Mouse (Mus musculus) lung, embryonic 15.5 days (tissue): Measurements from ENCODE around the gene Trappc3. TPM values are rescaled to one million over a fixed set of nuclear protein-coding genes. Genes with fewer than 3 reads are reported as not detected.
"Not testable (repeated sequence)": the region's sequence is repeated elsewhere in the genome, so short reads cannot be mapped to it uniquely, and the experiment has no call there.

ENCODE experiments used
- ATAC-seq: fragments of 200-750 bp; cut with Nextera tagmentation; 2 replicates; pipeline ENCODE4 v1.8.0; 2017; ENCODE audit warnings: moderate number of reproducible peaks, borderline replicate concordance; ENCODE audit not compliant: low FRiP score, low TSS enrichment; ENCODE audit errors: extremely low read depth
- H3K27ac ChIP-seq: fragments of 300-500 bp; sonication (generic); 2 replicates; pipeline ENCODE4 v1.5.1; 2015; ENCODE audit warnings: moderate library complexity, mild to moderate bottlenecking, inconsistent platforms
- H3K27me3 ChIP-seq: fragments of 300-500 bp; sonication (generic); 2 replicates; pipeline ENCODE4 v1.6.1; 2015; ENCODE audit warnings: inconsistent platforms
- H3K36me3 ChIP-seq: fragments of 300-500 bp; sonication (generic); 2 replicates; pipeline ENCODE4 v1.6.1; 2015; ENCODE audit warnings: inconsistent platforms
- H3K4me1 ChIP-seq: fragments of 300-500 bp; sonication (generic); 2 replicates; pipeline ENCODE4 v1.6.1; 2015; ENCODE audit warnings: inconsistent platforms
- H3K4me2 ChIP-seq: fragments of 300-500 bp; sonication (generic); 2 replicates; pipeline ENCODE4 v1.6.1; 2015; ENCODE audit warnings: inconsistent platforms, mild to moderate bottlenecking, moderate library complexity
- H3K4me3 ChIP-seq: fragments of 300-500 bp; sonication (generic); 2 replicates; pipeline ENCODE4 v1.5.1; 2015; ENCODE audit warnings: mild to moderate bottlenecking, inconsistent platforms
- H3K9ac ChIP-seq: fragments of 300-500 bp; sonication (generic); 2 replicates; pipeline ENCODE4 v1.6.1; 2015; ENCODE audit warnings: inconsistent platforms
- H3K9me3 ChIP-seq: fragments of 300-500 bp; sonication (generic); 2 replicates; pipeline ENCODE4 v1.6.1; 2016; ENCODE audit warnings: inconsistent platforms
- WGBS: fragments of 180-500 bp; shearing (Covaris S2); methylation state at CpG from one replicate; pipeline ENCODE4 v1.1.7; 2015; 5-methylcytosine and 5-hydroxymethylcytosine counted together
- polyA plus RNA-seq: library from polyadenylated mRNA; unstranded; fragments of >200 nt; fragmentation: Nextera tagmentation; extraction: Ambion mirVana; gene quantifications from 2 replicates; pipeline ENCODE4 v1.2.1, GENCODE M21; 2015

Trappc3 gene
- polyA plus RNA-seq: 106 and 108 TPM in 2 replicates

- Histone ChIP-seq H3K36me3 (no peaks in the 10 kb centered on the region), H3K9ac (peak within 1 kb of the TSS; percentile 87), H3K4me2 (peak within 1 kb of the TSS; percentile 81), H3K4me1 (peaks cover 50% of the 10 kb centered on the region), H3K9me3 (no peaks in the 10 kb centered on the region), H3K27ac (peak within 1 kb of the TSS; percentile 97), H3K4me3 (peak within 1 kb of the TSS; percentile 66), H3K27me3 (no peaks in the 10 kb centered on the region)
- WGBS: under 1% methylated on average over 46 of the region's 46 CpGs
- peak; percentile 89 for ATAC-seq
Measured at GRCm38 (mm10) chr4:126262119-126262807, at the start of gene Trappc3. TSS of gene Trappc3 (plus strand) at chr4:126262325.

GRCm38 (mm10) chr4:126217771-126218170 lies 44.4 kb upstream of the Trappc3 start:
- no peaks in the 10 kb centered on the region for H3K9me3 ChIP-seq
- H3K27me3 ChIP-seq: no peaks in the 10 kb centered on the region
- H3K4me3 ChIP-seq: no peak overlapping the region
- H3K4me2 ChIP-seq: no peak overlapping the region
- 62% methylated on average over 6 of the region's 6 CpGs for WGBS
- H3K36me3 ChIP-seq: no peaks in the 10 kb centered on the region
- no peak overlapping the region for H3K27ac ChIP-seq
- H3K4me1 ChIP-seq: no peaks in the 10 kb centered on the region
- no peak; the same call in 1 of the 2 replicates for ATAC-seq
- no peak overlapping the region for H3K9ac ChIP-seq

- not testable (repeated sequence) for H3K36me3 ChIP-seq, H3K9ac ChIP-seq, H3K27me3 ChIP-seq, H3K27ac ChIP-seq, ATAC-seq, H3K4me1 ChIP-seq, H3K4me3 ChIP-seq, H3K9me3 ChIP-seq, H3K4me2 ChIP-seq
- WGBS: 71% methylated on average over 3 of the region's 3 CpGs
Measured at GRCm38 (mm10) chr4:126219540-126219939, 42.6 kb upstream of the Trappc3 start.

- Histone ChIP-seq H3K9me3 (no peaks in the 10 kb centered on the region), H3K4me2 (no peak overlapping the region), H3K9ac (no peak overlapping the region), H3K4me3 (no peak overlapping the region), H3K27ac (no peak overlapping the region), H3K4me1 (no peaks in the 10 kb centered on the region), H3K36me3 (no peaks in the 10 kb centered on the region), H3K27me3 (no peaks in the 10 kb centered on the region)
- 89% methylated on average over 10 of the region's 10 CpGs for WGBS
- ATAC-seq: no peak
Measured at GRCm38 (mm10) chr4:126220045-126220444, 42.1 kb upstream of the Trappc3 start.

- no peak for ATAC-seq
- H3K4me3 ChIP-seq: no peak overlapping the region
- H3K9me3 ChIP-seq: no peaks in the 10 kb centered on the region
- no peak overlapping the region for H3K9ac ChIP-seq
- WGBS: 81% methylated on average over 11 of the region's 11 CpGs
- H3K27ac ChIP-seq: no peak overlapping the region
- H3K27me3 ChIP-seq: no peaks in the 10 kb centered on the region
- H3K36me3 ChIP-seq: no peaks in the 10 kb centered on the region
- H3K4me1 ChIP-seq: no peaks in the 10 kb centered on the region
- no peak overlapping the region for H3K4me2 ChIP-seq
Measured at GRCm38 (mm10) chr4:126222631-126223030, 39.5 kb upstream of the Trappc3 start.

GRCm38 (mm10) chr4:126226640-126227039 lies 35.5 kb upstream of the Trappc3 start:
- peak overlapping the region; percentile 59 for H3K4me2 ChIP-seq
- no peak overlapping the region for H3K9ac ChIP-seq
- no peak overlapping the region for H3K27ac ChIP-seq
- WGBS: 52% methylated on average over 12 of the region's 12 CpGs
- no peak overlapping the region for H3K4me3 ChIP-seq
- H3K4me1 ChIP-seq: 0 out of 2 replicates have a peak, but pooled peaks cover 3% of the 10 kb centered on the region
- H3K9me3 ChIP-seq: no peaks in the 10 kb centered on the region
- no peaks in the 10 kb centered on the region for H3K27me3 ChIP-seq
- H3K36me3 ChIP-seq: peaks cover 14% of the 10 kb centered on the region
- no peak for ATAC-seq

- Histone ChIP-seq H3K9me3 (no peaks in the 10 kb centered on the region), H3K36me3 (peaks cover 20% of the 10 kb centered on the region), H3K4me3 (peak overlapping the region; percentile 27), H3K27me3 (no peaks in the 10 kb centered on the region), H3K9ac (0 out of 2 replicates have a peak overlapping the region, but pooled peaks have one; percentile 8), H3K4me1 (0 out of 2 replicates have a peak, but pooled peaks cover 3% of the 10 kb centered on the region), H3K4me2 (peak overlapping the region; percentile 59), H3K27ac (peak overlapping the region; percentile 64)
- WGBS: 6% methylated on average over 18 of the region's 18 CpGs
- ATAC-seq: peak; percentile 82
Measured at GRCm38 (mm10) chr4:126227077-126227761, 34.9 kb upstream of the Trappc3 start.

GRCm38 (mm10) chr4:126228144-126228543 lies 34.0 kb upstream of the Trappc3 start:
- 21% methylated on average over 5 of the region's 5 CpGs for WGBS
- Histone ChIP-seq H3K27ac (no peak overlapping the region), H3K27me3 (no peaks in the 10 kb centered on the region), H3K9me3 (no peaks in the 10 kb centered on the region), H3K36me3 (peaks cover 29% of the 10 kb centered on the region), H3K4me3 (no peak overlapping the region), H3K4me1 (0 out of 2 replicates have a peak, but pooled peaks cover 3% of the 10 kb centered on the region), H3K9ac (no peak overlapping the region), H3K4me2 (no peak overlapping the region)
- no peak for ATAC-seq

GRCm38 (mm10) chr4:126229900-126230299 lies 32.2 kb upstream of the Trappc3 start:
- no peaks in the 10 kb centered on the region for H3K9me3 ChIP-seq
- H3K36me3 ChIP-seq: peaks cover 46% of the 10 kb centered on the region
- ATAC-seq: no peak
- no peak overlapping the region for H3K27ac ChIP-seq
- H3K4me1 ChIP-seq: 0 out of 2 replicates have a peak, but pooled peaks cover 3% of the 10 kb centered on the region
- no peak overlapping the region for H3K9ac ChIP-seq
- no peaks in the 10 kb centered on the region for H3K27me3 ChIP-seq
- no peak overlapping the region for H3K4me2 ChIP-seq
- 64% methylated on average over 7 of the region's 7 CpGs for WGBS
- no peak overlapping the region for H3K4me3 ChIP-seq

GRCm38 (mm10) chr4:126233676-126234308 lies 28.3 kb upstream of the Trappc3 start:
- H3K27me3 ChIP-seq: no peaks in the 10 kb centered on the region
- 0 out of 2 replicates have a peak, but pooled peaks cover 3% of the 10 kb centered on the region for H3K4me1 ChIP-seq
- H3K4me2 ChIP-seq: no peak overlapping the region
- no peak overlapping the region for H3K27ac ChIP-seq
- no peak for ATAC-seq
- H3K9me3 ChIP-seq: no peaks in the 10 kb centered on the region
- no peak overlapping the region for H3K9ac ChIP-seq
- H3K4me3 ChIP-seq: no peak overlapping the region
- WGBS: 91% methylated on average over 29 of the region's 29 CpGs
- H3K36me3 ChIP-seq: peaks cover 82% of the 10 kb centered on the region

- WGBS: 81% methylated on average over 18 of the region's 18 CpGs
- H3K27me3 ChIP-seq: no peaks in the 10 kb centered on the region
- H3K9me3 ChIP-seq: no peaks in the 10 kb centered on the region
- H3K9ac ChIP-seq: no peak overlapping the region
- ATAC-seq: no peak
- no peak overlapping the region for H3K4me3 ChIP-seq
- 0 out of 2 replicates have a peak, but pooled peaks cover 3% of the 10 kb centered on the region for H3K4me1 ChIP-seq
- no peak overlapping the region for H3K27ac ChIP-seq
- H3K36me3 ChIP-seq: peaks cover 91% of the 10 kb centered on the region
- no peak overlapping the region for H3K4me2 ChIP-seq
Measured at GRCm38 (mm10) chr4:126234496-126235175, 27.5 kb upstream of the Trappc3 start.
